Mouse (Mus musculus) heart, postnatal 0 days (tissue): Measurements from ENCODE around the gene Gpatch1. TPM values are rescaled to one million over a fixed set of nuclear protein-coding genes. Genes with fewer than 3 reads are reported as not detected.

ENCODE experiments used
- ATAC-seq: fragments of 200-750 bp; cut with Nextera tagmentation; 2 replicates; pipeline ENCODE4 v1.8.0; 2017; ENCODE audit warnings: low read depth, moderate number of reproducible peaks, moderate library complexity; ENCODE audit not compliant: insufficient read depth
- DNase-seq: peaks from one replicate; pipeline ENCODE4 v3.0.0-alpha.2; 2016; ENCODE audit warnings: low spot score
- H3K27ac ChIP-seq: fragments of 300-500 bp; sonication (generic); 2 replicates; pipeline ENCODE4 v1.5.1; 2014; ENCODE audit warnings: low read depth, mild to moderate bottlenecking
- H3K27me3 ChIP-seq: fragments of 300-500 bp; sonication (generic); 2 replicates; pipeline ENCODE4 v1.6.1; 2014; ENCODE audit warnings: low read length, mixed read lengths; ENCODE audit not compliant: control insufficient read depth, insufficient read depth
- H3K36me3 ChIP-seq: fragments of 300-500 bp; sonication (generic); replicated peaks from 2 replicates; pipeline ENCODE4 v1.6.1; 2014; ENCODE audit warnings: low read length, mixed read lengths; ENCODE audit not compliant: control insufficient read depth, insufficient read depth
- H3K4me1 ChIP-seq: fragments of 300-500 bp; sonication (generic); 2 replicates; pipeline ENCODE4 v1.6.1; 2014; ENCODE audit warnings: antibody characterized with exemption; ENCODE audit not compliant: control insufficient read depth, insufficient read depth
- H3K4me2 ChIP-seq: fragments of 300-500 bp; sonication (generic); 2 replicates; pipeline ENCODE4 v1.6.1; 2014; ENCODE audit warnings: low read depth, mild to moderate bottlenecking, low read length, moderate library complexity
- H3K4me3 ChIP-seq: fragments of 300-500 bp; sonication (generic); 2 replicates; pipeline ENCODE4 v1.5.1; 2014; ENCODE audit warnings: low read depth, low read length
- H3K9ac ChIP-seq: fragments of 300-500 bp; sonication (generic); replicated peaks from 2 replicates; pipeline ENCODE4 v1.6.1; 2014; ENCODE audit warnings: low read depth, low read length, mixed read lengths
- H3K9me3 ChIP-seq: fragments of 300-500 bp; sonication (generic); replicated peaks from 2 replicates; pipeline ENCODE4 v1.6.1; 2016; ENCODE audit warnings: low read length; ENCODE audit not compliant: control insufficient read depth
- CTCF ChIP-seq: IDR thresholded peaks from 2 replicates; pipeline ENCODE4 v1.5.1; 2016; ENCODE audit warnings: antibody characterized with exemption, control low read depth, low read depth
- EP300 ChIP-seq: IDR thresholded peaks from 2 replicates; pipeline ENCODE4 v1.6.1; 2016; ENCODE audit warnings: antibody characterized with exemption, low read depth
- WGBS: fragments of 180-500 bp; shearing (Covaris S2); extraction: QIAGEN DNeasy Blood & Tissue Kit; methylation state at CpG from one replicate; pipeline ENCODE4 v1.1.7; 2014; 5-methylcytosine and 5-hydroxymethylcytosine counted together
- polyA plus RNA-seq: library from polyadenylated mRNA; unstranded; fragments of >200 nt; fragmentation: Nextera tagmentation; extraction: Ambion mirVana; gene quantifications from 2 replicates; pipeline ENCODE4 v1.2.1, GENCODE M21; 2015
- total RNA-seq: library from RNA; depleted of rRNA; stranded (reverse); fragments of >200 nt; gene quantifications from 2 replicates; pipeline ENCODE4 v1.2.3, GENCODE M21; 2014; ENCODE audit warnings: low replicate concordance

Gpatch1 gene
- total and polyA plus RNA-seq, 2 experiments from 2014 or later: 2.1 to 9.5 TPM

DNA sequence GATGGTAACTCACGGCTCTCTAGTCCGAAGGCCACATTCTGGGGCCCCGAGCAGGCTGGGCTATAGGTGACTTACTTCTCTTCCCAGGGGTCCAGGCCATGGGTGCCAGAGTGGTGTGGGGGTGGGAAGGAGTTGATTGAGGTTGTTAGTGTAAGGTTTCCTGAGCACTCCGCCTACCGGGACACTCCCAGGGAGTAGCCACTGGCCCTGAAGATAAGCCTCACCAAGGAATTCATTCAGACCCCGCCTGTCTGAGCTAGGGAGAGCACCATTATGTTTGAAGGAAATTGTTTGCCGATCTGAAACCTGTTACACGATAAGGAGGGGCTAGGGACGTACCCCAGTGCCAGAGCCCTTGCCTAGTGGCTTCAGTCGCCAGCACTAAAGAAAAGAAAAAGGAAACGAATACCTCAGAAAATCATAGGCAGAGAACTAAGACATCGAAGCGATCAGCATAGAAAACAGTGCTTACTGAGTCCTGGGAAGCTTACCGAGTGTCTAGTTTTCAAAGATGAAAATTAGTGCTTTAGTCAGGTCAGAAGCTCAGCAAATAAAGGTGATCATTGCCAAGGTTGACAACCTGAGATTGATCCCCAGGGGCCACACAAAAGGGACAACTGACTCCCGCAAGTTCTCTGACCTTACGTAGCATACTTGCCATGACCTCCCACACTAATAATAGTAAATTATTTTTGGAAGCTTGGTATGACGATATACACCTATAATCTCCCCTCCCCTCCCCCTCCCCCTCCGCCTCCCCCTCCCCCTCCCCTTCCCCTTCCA, 29.9 kb upstream of the Gpatch1 start:
- ATAC-seq (no peak), DNase-seq (no peak)
- no peak for TF ChIP-seq CTCF
- no peak for TF ChIP-seq EP300
- Histone ChIP-seq H3K27ac (no peak overlapping the region), H3K4me3 (no peak overlapping the region), H3K4me2 (no peak overlapping the region), H3K36me3 (no peaks in the 10 kb centered on the region), H3K9me3 (no peaks in the 10 kb centered on the region), H3K9ac (no peak overlapping the region), H3K27me3 (no peaks in the 10 kb centered on the region), H3K4me1 (no peaks in the 10 kb centered on the region)
- 40% methylated on average over 18 of the region's 18 CpGs for WGBS

DNA sequence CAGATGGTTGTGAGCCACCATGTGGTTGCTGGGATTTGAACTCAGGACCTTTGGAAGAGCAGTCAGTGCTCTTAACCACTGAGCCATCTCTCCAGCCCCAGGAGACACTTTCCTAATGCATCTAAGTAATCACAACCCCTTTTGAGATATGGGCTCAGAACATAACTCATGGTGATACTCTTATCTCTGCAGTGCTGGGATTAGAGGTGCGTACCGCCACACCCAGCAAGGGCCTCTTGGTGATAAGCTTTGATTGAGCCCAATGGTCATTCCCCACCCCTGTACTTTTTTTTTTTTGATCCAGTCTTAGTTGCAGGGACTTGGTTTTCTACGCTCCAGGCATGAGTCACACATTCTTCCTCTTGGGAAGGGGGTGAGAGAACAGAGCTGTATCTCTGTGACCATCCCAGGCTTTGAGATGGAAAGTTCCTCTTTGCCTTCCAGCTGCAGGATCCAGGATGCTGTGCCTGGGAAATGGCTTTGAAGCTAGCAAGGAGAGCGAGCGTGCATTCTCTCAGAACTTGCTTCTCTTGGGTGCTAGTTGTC, 26.6 kb upstream of the Gpatch1 start:
- ATAC-seq (no peak), DNase-seq (no peak)
- no peak overlapping the region for H3K4me2 ChIP-seq
- H3K4me1 ChIP-seq: 0 out of 2 replicates have a peak, but pooled peaks cover 6% of the 10 kb centered on the region
- H3K36me3 ChIP-seq: no peaks in the 10 kb centered on the region
- no peak overlapping the region for H3K4me3 ChIP-seq
- no peaks in the 10 kb centered on the region for H3K27me3 ChIP-seq
- TF ChIP-seq EP300 (no peak), CTCF (no peak)
- no peak overlapping the region for H3K27ac ChIP-seq
- WGBS: 50% methylated on average over 5 of the region's 5 CpGs
- no peak overlapping the region for H3K9ac ChIP-seq
- no peaks in the 10 kb centered on the region for H3K9me3 ChIP-seq

DNA sequence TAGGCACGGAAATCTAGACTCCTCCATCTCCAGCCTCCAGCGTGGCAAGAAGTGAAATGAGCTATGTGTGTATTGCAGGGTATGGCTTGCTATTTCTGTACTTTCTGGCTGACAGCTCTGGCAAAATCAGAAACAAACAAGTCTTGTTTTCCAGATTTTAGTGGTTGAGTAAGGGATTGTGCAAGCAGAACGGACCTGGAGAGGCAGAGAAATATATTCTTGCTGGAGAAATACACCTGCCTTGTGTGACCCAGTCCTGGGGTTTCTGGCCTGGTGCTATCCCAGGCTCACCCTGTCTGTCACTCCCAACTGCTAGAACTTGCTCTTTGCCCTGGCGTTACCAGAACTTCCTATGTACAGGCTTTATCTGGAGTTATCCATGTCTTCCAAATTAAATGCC, 24.3 kb upstream of the Gpatch1 start:
- TF ChIP-seq EP300 (no peak), CTCF (no peak)
- Histone ChIP-seq H3K27ac (no peak overlapping the region), H3K9ac (no peak overlapping the region), H3K9me3 (no peaks in the 10 kb centered on the region), H3K27me3 (no peaks in the 10 kb centered on the region), H3K4me1 (0 out of 2 replicates have a peak, but pooled peaks cover 6% of the 10 kb centered on the region), H3K36me3 (no peaks in the 10 kb centered on the region), H3K4me2 (no peak overlapping the region), H3K4me3 (no peak overlapping the region)
- DNase-seq: no peak
- no peak for ATAC-seq
- 35% methylated on average over 4 of the region's 4 CpGs for WGBS

DNA sequence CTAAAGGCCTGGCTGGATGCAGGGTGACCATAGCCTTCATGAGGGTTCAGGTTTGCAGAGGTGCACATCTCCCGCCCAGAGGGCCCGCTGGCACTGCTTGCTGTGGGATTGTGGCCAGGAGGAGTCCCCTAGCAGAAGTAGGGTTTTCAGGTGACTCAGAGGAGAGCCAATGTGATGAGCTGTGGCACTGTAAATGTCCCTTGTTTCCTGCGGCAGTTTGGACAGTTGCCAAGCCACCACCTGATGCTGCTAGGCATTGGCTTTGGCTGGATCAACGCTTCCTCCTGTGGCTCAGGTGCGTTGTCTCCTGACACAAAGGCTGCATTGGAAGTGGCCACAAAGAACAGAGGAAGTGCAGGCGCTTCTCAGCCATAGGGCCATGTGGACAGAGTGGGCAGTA, 23.0 kb upstream of the Gpatch1 start:
- TF ChIP-seq EP300: no peak
- TF ChIP-seq CTCF: no peak
- Histone ChIP-seq H3K9me3 (no peaks in the 10 kb centered on the region), H3K9ac (no peak overlapping the region), H3K4me1 (0 out of 2 replicates have a peak, but pooled peaks cover 6% of the 10 kb centered on the region), H3K4me3 (no peak overlapping the region), H3K4me2 (no peak overlapping the region), H3K36me3 (no peaks in the 10 kb centered on the region), H3K27ac (no peak overlapping the region), H3K27me3 (no peaks in the 10 kb centered on the region)
- no peak for DNase-seq
- no peak for ATAC-seq
- 72% methylated on average over 6 of the region's 6 CpGs for WGBS

DNA sequence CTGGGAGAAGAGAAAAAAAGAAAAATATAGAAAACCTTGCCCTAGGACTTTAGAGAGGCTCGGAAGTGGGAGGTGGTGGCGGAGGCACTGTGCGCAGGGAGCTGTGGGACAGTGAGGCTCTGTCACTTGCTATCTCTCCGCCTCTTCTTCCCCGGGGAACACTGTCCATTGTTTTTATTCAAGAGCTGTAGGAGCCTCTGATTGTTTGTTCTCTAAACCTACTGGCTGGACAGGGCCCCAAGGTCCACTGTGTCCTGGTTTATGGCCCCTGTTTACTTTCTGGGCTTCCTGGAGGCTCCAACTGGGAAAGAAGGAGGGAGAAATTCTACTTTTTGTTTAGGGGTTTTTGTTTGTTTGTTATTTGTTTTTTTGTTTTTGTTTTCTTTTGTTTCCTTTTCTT, 22.0 kb upstream of the Gpatch1 start:
- ATAC-seq (no peak), DNase-seq (no peak)
- H3K9ac ChIP-seq: no peak overlapping the region
- H3K36me3 ChIP-seq: no peaks in the 10 kb centered on the region
- no peak overlapping the region for H3K4me2 ChIP-seq
- H3K27me3 ChIP-seq: no peaks in the 10 kb centered on the region
- H3K9me3 ChIP-seq: no peaks in the 10 kb centered on the region
- WGBS: 39% methylated on average over 5 of the region's 5 CpGs
- no peak overlapping the region for H3K27ac ChIP-seq
- TF ChIP-seq CTCF (no peak), EP300 (no peak)
- no peak overlapping the region for H3K4me3 ChIP-seq
- H3K4me1 ChIP-seq: 0 out of 2 replicates have a peak, but pooled peaks cover 6% of the 10 kb centered on the region
